Mouse (Mus musculus) ES-Bruce4 (cell line): ENCODE results near the gene Nupr1l.
A peak's percentile ranks its signal among the peaks of the same experiment; 100 is the strongest.

Source experiments
- CTCF ChIP-seq: IDR thresholded peaks from one replicate; pipeline ENCODE4 v1.8.1; 2011; ENCODE audit warnings: low read depth, low read length
- EP300 ChIP-seq: IDR thresholded peaks from 2 replicates; pipeline ENCODE4 v1.6.1; 2011; ENCODE audit warnings: low read depth, low read length; ENCODE audit not compliant: insufficient read depth
- POLR2A ChIP-seq: IDR thresholded peaks from one replicate; pipeline ENCODE4 v1.8.1; 2011; ENCODE audit warnings: low read length; ENCODE audit not compliant: insufficient read depth

- TF ChIP-seq EP300 (0 out of 2 replicates have a peak, but pooled peaks have one; percentile 11), POLR2A (no peak), CTCF (peak; percentile 71)
These were observed 43.9 kb upstream of the Nupr1l start for GRCm38 (mm10) chr5:129864467-129864866.
